ENCODE assay signal across 8 mouse cellular contexts in genomic region chr2:28583651-28584050, GRCm38 (mm10). TPM values are rescaled to one million over a fixed set of nuclear protein-coding genes. Genes with fewer than 3 reads are reported as not detected.
DNase-seq lines count a peak whose midpoint lies in the region; ATAC-seq lines count a peak whose summit lies in the region.

Gene Gtf3c5, minus strand, starts transcription at chr2:28583751.

- no peaks in the 10 kb centered on the region for H3K27me3 ChIP-seq in kidney, embryonic 14.5 days (ENCODE audit: control insufficient read depth, insufficient read depth, low read length)
- H3K27me3 ChIP-seq in forebrain, embryonic 15.5 days: no peaks in the 10 kb centered on the region
- H3K27me3 ChIP-seq in midbrain, embryonic 16.5 days (ENCODE audit: control insufficient read depth, insufficient read depth, low read depth, low read length): no peaks in the 10 kb centered on the region; the same call in 1 of the 2 replicates

- H3K27ac ChIP-seq in kidney, embryonic 14.5 days (ENCODE audit: low read depth, low read length): peak within 1 kb of the TSS; percentile 82
- H3K27ac ChIP-seq in forebrain, embryonic 15.5 days (replicated peaks): peak within 1 kb of the TSS; percentile 95
- peak within 1 kb of the TSS; percentile 95 for H3K27ac ChIP-seq in midbrain, embryonic 16.5 days (ENCODE audit: low read length)

- WGBS in kidney, embryonic 14.5 days: 77% methylated on average over 9 of the region's 9 CpGs
- 74% methylated on average over 9 of the region's 9 CpGs for WGBS in forebrain, embryonic 15.5 days
- WGBS in midbrain, embryonic 16.5 days: 70% methylated on average over 9 of the region's 9 CpGs

- peak within 1 kb of the TSS; percentile 71 for H3K9ac ChIP-seq in kidney, embryonic 14.5 days (ENCODE audit: low read depth, low read length)
- H3K9ac ChIP-seq in forebrain, embryonic 15.5 days (replicated peaks): peak within 1 kb of the TSS; percentile 66
- peak within 1 kb of the TSS; percentile 78 for H3K9ac ChIP-seq in midbrain, embryonic 16.5 days (ENCODE audit: low read depth, low read length)

- ATAC-seq in kidney, embryonic 14.5 days (ENCODE audit: low FRiP score, low TSS enrichment): no peak
- ATAC-seq in forebrain, embryonic 15.5 days (replicated peaks): 0 out of 2 replicates have a peak, but pooled peaks have one; percentile 3
- ATAC-seq in midbrain, embryonic 16.5 days: no peak

- peaks cover 5% of the 10 kb centered on the region; the same call in 1 of the 2 replicates for H3K4me1 ChIP-seq in kidney, embryonic 14.5 days (ENCODE audit: control insufficient read depth, insufficient read depth, low read length)
- H3K4me1 ChIP-seq in forebrain, embryonic 15.5 days: peaks cover 26% of the 10 kb centered on the region
- H3K4me1 ChIP-seq in midbrain, embryonic 16.5 days (ENCODE audit: control insufficient read depth, insufficient read depth, low read length): peaks cover 21% of the 10 kb centered on the region

- H3K36me3 ChIP-seq in kidney, embryonic 14.5 days (ENCODE audit: control insufficient read depth, insufficient read depth, low read length): peaks cover 15% of the 10 kb centered on the region; the same call in 1 of the 2 replicates
- H3K36me3 ChIP-seq in forebrain, embryonic 15.5 days: peaks cover 15% of the 10 kb centered on the region
- H3K36me3 ChIP-seq in midbrain, embryonic 16.5 days (ENCODE audit: control insufficient read depth, insufficient read depth, low read length): no peaks in the 10 kb centered on the region

- H3K4me2 ChIP-seq in kidney, embryonic 14.5 days (replicated peaks; ENCODE audit: low read depth, low read length): peak within 1 kb of the TSS; percentile 67
- peak within 1 kb of the TSS; percentile 67 for H3K4me2 ChIP-seq in forebrain, embryonic 15.5 days (replicated peaks)
- H3K4me2 ChIP-seq in midbrain, embryonic 16.5 days (ENCODE audit: low read length): peak within 1 kb of the TSS; percentile 70

- H3K9me3 ChIP-seq in kidney, embryonic 14.5 days (ENCODE audit: control insufficient read depth, low read length): no peaks in the 10 kb centered on the region
- H3K9me3 ChIP-seq in forebrain, embryonic 15.5 days: no peaks in the 10 kb centered on the region
- no peaks in the 10 kb centered on the region for H3K9me3 ChIP-seq in midbrain, embryonic 16.5 days (replicated peaks; ENCODE audit: control insufficient read depth, low read length, poor library complexity, severe bottlenecking)

- DNase-seq in kidney, adult 8-10 months: no peak
- DNase-seq in adrenal gland, adult 2 months: no peak
- DNase-seq in layer of hippocampus, postnatal 36 days: no peak
- no peak for DNase-seq in right cerebral cortex, adult 2 months (ENCODE audit: low spot score in 2 of 2)
- no peak for DNase-seq in Muller cell, postnatal 12 days (ENCODE audit: inconsistent ontology term)

- H3K4me3 ChIP-seq in kidney, embryonic 14.5 days (ENCODE audit: low read length): peak within 1 kb of the TSS; percentile 63
- peak within 1 kb of the TSS; percentile 70 for H3K4me3 ChIP-seq in forebrain, embryonic 15.5 days
- H3K4me3 ChIP-seq in midbrain, embryonic 16.5 days (ENCODE audit: low read depth, low read length): peak within 1 kb of the TSS; percentile 78

RNA-seq across cellular contexts. Expression of gene Gtf3c5, which starts in this region (rescaled TPM):
- 31.1 and 35.8 TPM in 2 replicates for polyA plus RNA-seq in kidney, embryonic 14.5 days (2014; fragmentation: Nextera tagmentation; extraction: Ambion mirVana)
- 10 to 100 TPM; 15.4 to 21.6 TPM for total RNA-seq in adrenal gland, adult 2 months (2021)
- 14.8 and 16.0 TPM in 2 replicates for polyA plus RNA-seq in adrenal gland, adult 2 months (2012; rRNA removed)
- 41.8 and 42.3 TPM in 2 replicates for polyA plus RNA-seq in forebrain, embryonic 15.5 days (2015; fragmentation: Nextera tagmentation; extraction: Ambion mirVana)
- 10 to 100 TPM; 17.4 to 18.9 TPM for total RNA-seq in layer of hippocampus, postnatal 36 days (2021)
- polyA plus RNA-seq in midbrain, embryonic 16.5 days (2015; fragmentation: Nextera tagmentation; extraction: Ambion mirVana): 42.3 and 46.3 TPM in 2 replicates
